Mouse (Mus musculus) cortical plate, adult 2 months (tissue): ENCODE results near the gene Jarid2. TPM values are rescaled to one million over a fixed set of nuclear protein-coding genes. Genes with fewer than 3 reads are reported as not detected.

Experiments used
- H3K27ac ChIP-seq: fragments of 200-500 bp; 2 replicates; pipeline ENCODE4 v1.5.1; 2012; ENCODE audit warnings: low read length, control low read depth, inconsistent platforms; ENCODE audit not compliant: insufficient read depth
- H3K4me1 ChIP-seq: fragments of 200-500 bp; 2 replicates; pipeline ENCODE4 v1.6.1; 2011; ENCODE audit warnings: low read length; ENCODE audit not compliant: control insufficient read depth, insufficient read depth
- H3K4me3 ChIP-seq: fragments of 200-500 bp; 2 replicates; pipeline ENCODE4 v1.5.1; 2011; ENCODE audit warnings: mild to moderate bottlenecking, low read length, control low read depth; ENCODE audit not compliant: insufficient read depth
- CTCF ChIP-seq: fragments of 200-500 bp; IDR thresholded peaks from 2 replicates; pipeline ENCODE4 v1.5.1; 2011; ENCODE audit warnings: mild to moderate bottlenecking, control low read depth, low read length; ENCODE audit not compliant: insufficient read depth; ENCODE audit errors: extremely low read depth
- POLR2A ChIP-seq: fragments of 200-500 bp; IDR thresholded peaks from 2 replicates; pipeline ENCODE4 v1.6.1; 2011; ENCODE audit warnings: mild to moderate bottlenecking, low read length, control low read depth; ENCODE audit not compliant: insufficient read depth; ENCODE audit errors: extremely low read depth
- polyA plus RNA-seq: library from polyadenylated mRNA; depleted of rRNA; stranded (reverse); fragments of >200 nt; gene quantifications from 2 replicates; pipeline ENCODE4 v1.2.3, GENCODE M21; 2012

Jarid2 gene
- polyA plus RNA-seq, 1 experiment, result 18.2 TPM

GRCm38 (mm10) chr13:44904271-44904670, 175.0 kb downstream of the Jarid2 start:
- H3K4me1 ChIP-seq, result peaks cover 1% of the 10 kb centered on the region; the same call in 1 of the 2 replicates
- TF ChIP-seq CTCF, result no peak
- no peak for TF ChIP-seq POLR2A
- H3K27ac ChIP-seq, result no peak overlapping the region
- no peak overlapping the region for H3K4me3 ChIP-seq

DNA sequence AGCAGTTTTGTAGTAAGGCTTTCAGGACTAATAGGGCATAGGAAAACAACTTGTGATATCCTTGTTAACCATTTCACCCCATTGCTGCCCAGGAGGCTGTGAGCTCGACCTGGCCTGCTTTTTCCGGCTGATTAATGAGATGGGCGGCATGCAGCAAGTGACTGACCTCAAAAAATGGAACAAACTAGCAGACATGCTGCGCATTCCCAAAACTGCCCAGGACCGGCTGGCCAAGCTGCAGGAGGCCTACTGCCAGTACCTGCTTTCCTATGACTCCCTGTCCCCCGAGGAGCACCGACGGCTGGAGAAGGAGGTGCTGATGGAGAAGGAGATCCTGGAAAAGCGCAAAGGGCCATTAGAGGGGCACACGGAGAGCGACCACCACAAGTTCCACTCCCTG, 176.9 kb downstream of the Jarid2 start:
- no peak overlapping the region for H3K27ac ChIP-seq
- no peak overlapping the region for H3K4me3 ChIP-seq
- H3K4me1 ChIP-seq, result peaks cover 4% of the 10 kb centered on the region
- no peak for TF ChIP-seq CTCF
- TF ChIP-seq POLR2A, result no peak

DNA sequence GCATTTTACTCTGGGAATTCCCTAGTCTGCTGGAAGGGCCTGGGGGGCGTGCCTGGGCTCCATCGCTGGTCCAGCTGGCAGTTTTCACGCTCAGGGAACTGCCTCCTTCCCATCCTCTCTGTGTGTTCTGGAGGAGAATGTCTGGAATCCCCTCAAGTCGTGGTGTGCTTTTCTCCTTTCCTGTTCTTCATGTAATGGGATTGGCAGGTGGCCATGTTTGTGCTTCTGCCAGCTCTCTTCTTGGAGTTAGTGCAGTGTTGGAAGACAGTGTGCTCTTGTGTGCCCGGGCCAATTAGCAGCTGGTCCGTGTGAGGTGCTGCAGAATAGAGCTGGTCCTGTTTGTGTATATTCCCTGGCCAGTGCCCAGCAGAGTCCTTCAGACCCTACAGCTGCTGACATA, 178.4 kb downstream of the Jarid2 start:
- H3K4me3 ChIP-seq, result no peak overlapping the region
- peaks cover 4% of the 10 kb centered on the region for H3K4me1 ChIP-seq
- TF ChIP-seq CTCF (no peak), POLR2A (no peak)
- no peak overlapping the region for H3K27ac ChIP-seq

- H3K4me1 ChIP-seq, result peaks cover 4% of the 10 kb centered on the region
- no peak overlapping the region for H3K4me3 ChIP-seq
- no peak overlapping the region for H3K27ac ChIP-seq
- TF ChIP-seq CTCF (no peak), POLR2A (no peak)
Observed at GRCm38 (mm10) chr13:44908790-44909189, 179.5 kb downstream of the Jarid2 start.

DNA sequence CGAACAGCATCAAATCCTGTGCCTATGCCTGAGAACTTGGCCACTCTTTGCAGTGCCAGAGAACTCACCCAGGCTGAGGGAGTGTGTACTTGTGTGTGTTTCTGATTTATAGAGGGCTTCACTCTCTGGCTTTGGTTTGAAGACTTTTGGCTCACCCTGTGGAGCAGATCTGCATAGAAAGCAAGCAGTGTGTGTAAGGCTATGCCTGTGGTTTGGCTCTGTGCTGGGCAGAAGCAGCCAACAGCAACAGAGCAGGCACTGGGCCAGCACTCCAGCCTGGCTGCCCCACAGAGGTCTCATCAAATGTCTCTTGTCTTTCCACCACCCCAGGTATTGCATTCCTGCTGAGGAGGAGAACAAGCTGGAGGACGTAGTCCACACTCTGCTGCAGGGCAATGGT, 183.6 kb downstream of the Jarid2 start:
- Histone ChIP-seq H3K27ac (no peak overlapping the region), H3K4me3 (no peak overlapping the region), H3K4me1 (peaks cover 2% of the 10 kb centered on the region)
- no peak for TF ChIP-seq CTCF
- TF ChIP-seq POLR2A, result no peak

- Histone ChIP-seq H3K4me1 (peaks cover 2% of the 10 kb centered on the region), H3K27ac (no peak overlapping the region), H3K4me3 (no peak overlapping the region)
- no peak for TF ChIP-seq POLR2A
- 0 out of 2 replicates have a peak, but pooled peaks have one; percentile 21 for TF ChIP-seq CTCF
Observed at GRCm38 (mm10) chr13:44913560-44913959, 184.3 kb downstream of the Jarid2 start.

GRCm38 (mm10) chr13:44915382-44915781, 186.1 kb downstream of the Jarid2 start:
- Histone ChIP-seq H3K27ac (no peak overlapping the region), H3K4me3 (no peak overlapping the region), H3K4me1 (no peaks in the 10 kb centered on the region)
- TF ChIP-seq POLR2A (no peak), CTCF (no peak)

DNA sequence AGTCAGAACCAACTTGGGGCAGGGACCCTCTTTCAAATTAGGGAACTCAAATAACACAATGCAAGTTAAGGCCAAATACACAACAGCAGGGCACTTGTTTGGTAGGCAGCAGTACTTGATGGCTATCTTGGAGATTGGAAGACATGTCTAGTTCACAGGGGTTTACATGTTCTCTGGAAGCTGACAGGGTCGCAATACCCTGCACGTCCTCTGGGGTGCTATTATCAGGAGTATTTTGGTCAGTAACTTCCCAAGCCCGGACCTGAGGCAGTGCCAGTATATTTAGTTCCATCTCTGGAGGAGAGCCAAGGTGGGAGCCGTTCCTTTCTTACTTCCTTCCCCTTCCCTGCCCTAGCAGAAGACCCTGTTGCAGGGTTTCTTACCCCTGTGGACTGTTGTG, 186.7 kb downstream of the Jarid2 start:
- Histone ChIP-seq H3K4me3 (no peak overlapping the region), H3K27ac (no peak overlapping the region), H3K4me1 (no peaks in the 10 kb centered on the region)
- TF ChIP-seq CTCF (no peak), POLR2A (no peak)

DNA sequence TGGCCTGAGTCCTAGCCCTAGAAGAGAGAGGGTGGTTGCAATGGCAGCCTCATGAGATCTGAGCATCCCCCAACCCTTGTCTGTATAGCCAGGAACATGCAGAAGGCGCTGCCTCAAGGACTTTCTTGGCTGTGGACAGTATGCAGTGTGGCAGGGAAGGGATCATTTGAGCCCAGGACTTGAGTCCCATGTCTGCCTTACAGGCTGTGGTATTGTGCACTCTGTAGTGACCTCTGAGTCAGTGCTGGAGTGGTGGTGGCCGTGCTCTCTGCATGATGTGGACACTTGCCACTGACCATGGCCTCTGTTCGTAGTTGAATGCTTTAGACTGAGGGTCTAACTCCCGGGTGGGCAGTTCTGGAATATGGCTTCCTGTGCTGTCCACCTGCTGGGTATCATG, 187.9 kb downstream of the Jarid2 start:
- no peak overlapping the region for H3K4me3 ChIP-seq
- H3K4me1 ChIP-seq, result no peaks in the 10 kb centered on the region
- TF ChIP-seq CTCF (no peak), POLR2A (no peak)
- H3K27ac ChIP-seq, result no peak overlapping the region

DNA sequence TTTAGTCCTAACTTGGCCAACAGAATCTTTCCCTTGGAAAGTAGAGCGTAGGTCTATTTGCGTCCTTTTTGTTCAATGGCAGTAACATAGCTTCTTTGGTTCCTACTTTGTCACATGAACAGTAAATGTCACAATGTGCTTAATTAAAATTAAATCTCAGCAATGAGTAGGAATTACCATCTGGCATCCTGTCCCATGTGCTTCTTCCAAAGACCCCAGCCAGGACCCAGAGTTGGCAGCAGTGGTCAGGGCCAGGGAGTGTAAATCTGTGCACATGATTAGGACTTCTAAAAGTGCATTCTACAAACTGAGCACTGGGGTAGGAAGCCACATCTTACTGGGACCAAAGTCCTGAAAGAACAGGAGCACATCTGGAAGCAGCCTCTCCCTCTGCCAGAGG, 189.0 kb downstream of the Jarid2 start:
- Histone ChIP-seq H3K4me3 (no peak overlapping the region), H3K4me1 (no peaks in the 10 kb centered on the region), H3K27ac (no peak overlapping the region)
- TF ChIP-seq POLR2A, result no peak

GRCm38 (mm10) chr13:44921095-44921494, 191.8 kb downstream of the Jarid2 start:
- TF ChIP-seq CTCF (no peak), POLR2A (no peak)
- no peak overlapping the region for H3K4me3 ChIP-seq

More at GRCm38 (mm10) chr13:44921095-44921494, 191.8 kb downstream of the Jarid2 start:
- Histone ChIP-seq H3K27ac (no peak overlapping the region), H3K4me1 (no peaks in the 10 kb centered on the region)
